Mouse (Mus musculus): Measurements from ENCODE around the gene Bcar3. TPM values are rescaled to one million over a fixed set of nuclear protein-coding genes. Genes with fewer than 3 reads are reported as not detected.

The Bcar3 gene
- polyA plus RNA-seq, 1 experiment from 2014 or later, result 4.4 TPM

DNA sequence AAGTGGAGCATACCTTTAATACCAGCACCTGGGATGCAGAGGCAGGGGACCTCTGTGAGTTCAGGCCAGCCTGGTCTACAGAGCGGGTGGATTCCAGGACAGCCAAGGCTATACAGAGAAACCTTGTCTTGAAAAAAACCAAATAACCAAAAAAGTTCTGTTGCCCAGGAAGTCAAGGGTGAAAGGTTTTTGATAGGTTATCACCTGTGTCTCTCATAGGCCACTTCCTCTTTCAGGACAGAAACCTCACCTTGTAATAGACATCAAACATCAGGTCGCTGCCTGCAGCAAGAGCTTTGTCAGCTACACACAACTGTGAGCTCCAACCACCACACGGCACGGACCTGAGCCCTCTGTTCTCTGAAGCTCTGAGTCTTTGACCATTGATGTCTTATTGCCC lies 10.6 kb downstream of the Bcar3 start:
- Histone ChIP-seq H3K4me3 (ENCODE audit: low read depth, low read length) (no peak overlapping the region), H3K36me3 (ENCODE audit: control insufficient read depth, insufficient read depth, low read length) (no peaks in the 10 kb centered on the region), H3K4me2 (ENCODE audit: low read depth, low read length) (no peak overlapping the region), H3K27me3 (ENCODE audit: control insufficient read depth, insufficient read depth, low read length) (no peaks in the 10 kb centered on the region), H3K27ac (ENCODE audit: low read depth, low read length) (no peak overlapping the region), H3K4me1 (ENCODE audit: control insufficient read depth, insufficient read depth, low read length) (0 out of 2 replicates have a peak, but pooled peaks cover 3% of the 10 kb centered on the region), H3K9me3 (ENCODE audit: control insufficient read depth, low read length) (no peaks in the 10 kb centered on the region), H3K9ac (replicated peaks; ENCODE audit: low read depth, low read length) (no peak overlapping the region)
- 94% methylated on average over 4 of the region's 4 CpGs for WGBS
- no peak for ATAC-seq (ENCODE audit: low read depth)

DNA sequence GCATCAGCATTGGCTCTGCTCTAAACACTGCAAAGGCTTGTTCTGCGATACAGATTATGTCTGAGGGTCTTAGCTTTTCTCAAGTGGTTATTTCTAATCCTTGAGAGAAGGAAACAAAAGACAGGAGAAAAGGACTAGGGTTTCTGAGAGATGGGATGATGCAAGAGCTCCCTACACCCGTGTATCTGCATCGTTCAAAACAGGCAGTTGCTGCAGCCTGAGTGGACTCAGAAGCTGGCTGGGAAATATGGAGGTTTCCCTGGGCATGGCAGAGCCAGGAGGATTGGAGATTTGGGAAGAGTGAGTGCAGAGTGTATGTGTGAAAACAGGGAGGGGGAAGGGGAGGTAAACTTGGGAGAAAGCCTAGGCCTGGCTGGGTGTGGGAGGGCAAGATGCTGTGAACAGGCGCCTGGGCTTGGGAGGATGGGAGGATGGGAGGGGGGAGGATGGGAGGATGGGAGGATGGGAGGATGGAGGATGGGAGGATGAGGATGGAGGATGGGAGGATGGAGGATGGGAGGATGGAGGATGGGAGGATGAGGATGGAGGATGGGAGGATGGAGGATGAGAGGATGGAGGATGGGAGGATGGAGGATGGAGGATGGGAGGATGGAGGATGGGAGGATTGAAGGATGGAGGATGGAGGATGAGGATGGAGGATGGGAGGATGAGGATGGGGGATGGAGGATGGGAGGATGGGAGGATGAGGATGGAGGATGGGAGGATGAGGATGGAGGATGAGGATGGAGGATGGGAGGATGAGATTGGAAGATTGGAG lies 14.1 kb downstream of the Bcar3 start:
- Histone ChIP-seq H3K4me3 (ENCODE audit: low read depth, low read length) (no peak overlapping the region), H3K36me3 (ENCODE audit: control insufficient read depth, insufficient read depth, low read length) (no peaks in the 10 kb centered on the region), H3K27ac (ENCODE audit: low read depth, low read length) (no peak overlapping the region), H3K9ac (replicated peaks; ENCODE audit: low read depth, low read length) (no peak overlapping the region), H3K27me3 (ENCODE audit: control insufficient read depth, insufficient read depth, low read length) (no peaks in the 10 kb centered on the region), H3K4me1 (ENCODE audit: control insufficient read depth, insufficient read depth, low read length) (no peaks in the 10 kb centered on the region), H3K9me3 (ENCODE audit: control insufficient read depth, low read length) (no peaks in the 10 kb centered on the region), H3K4me2 (ENCODE audit: low read depth, low read length) (no peak overlapping the region)
- WGBS, result 74% methylated on average over 4 of the region's 4 CpGs
- no peak for ATAC-seq (ENCODE audit: low read depth)

DNA sequence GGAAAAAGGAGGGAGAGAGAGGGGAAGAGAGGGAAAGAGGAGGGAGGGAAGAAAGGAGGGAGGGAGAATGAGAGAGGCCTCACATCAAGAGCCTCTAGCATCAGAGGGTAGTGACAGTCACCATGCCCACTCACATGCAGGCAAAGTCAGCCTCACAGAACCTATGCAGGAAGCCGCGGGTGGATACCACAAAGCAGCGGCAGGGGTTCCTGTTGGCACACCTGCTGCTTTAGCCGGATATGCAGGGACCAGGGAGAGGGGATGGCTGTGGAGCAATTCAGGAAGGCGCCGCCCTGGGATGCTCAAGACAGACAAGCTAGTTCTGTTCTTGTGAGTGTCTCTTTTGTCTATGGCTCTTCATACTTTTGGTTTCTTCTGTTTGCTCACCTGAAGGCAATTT lies 15.0 kb downstream of the Bcar3 start:
- H3K27me3 ChIP-seq (ENCODE audit: control insufficient read depth, insufficient read depth, low read length), result no peaks in the 10 kb centered on the region
- H3K4me1 ChIP-seq (ENCODE audit: control insufficient read depth, insufficient read depth, low read length), result no peaks in the 10 kb centered on the region
- no peak overlapping the region for H3K9ac ChIP-seq (replicated peaks; ENCODE audit: low read depth, low read length)
- no peaks in the 10 kb centered on the region for H3K9me3 ChIP-seq (ENCODE audit: control insufficient read depth, low read length)
- H3K4me3 ChIP-seq (ENCODE audit: low read depth, low read length), result no peak overlapping the region
- H3K27ac ChIP-seq (ENCODE audit: low read depth, low read length), result no peak overlapping the region
- 34% methylated on average over 6 of the region's 6 CpGs for WGBS
- no peak overlapping the region for H3K4me2 ChIP-seq (ENCODE audit: low read depth, low read length)
- H3K36me3 ChIP-seq (ENCODE audit: control insufficient read depth, insufficient read depth, low read length), result no peaks in the 10 kb centered on the region
- ATAC-seq (ENCODE audit: low read depth), result no peak

DNA sequence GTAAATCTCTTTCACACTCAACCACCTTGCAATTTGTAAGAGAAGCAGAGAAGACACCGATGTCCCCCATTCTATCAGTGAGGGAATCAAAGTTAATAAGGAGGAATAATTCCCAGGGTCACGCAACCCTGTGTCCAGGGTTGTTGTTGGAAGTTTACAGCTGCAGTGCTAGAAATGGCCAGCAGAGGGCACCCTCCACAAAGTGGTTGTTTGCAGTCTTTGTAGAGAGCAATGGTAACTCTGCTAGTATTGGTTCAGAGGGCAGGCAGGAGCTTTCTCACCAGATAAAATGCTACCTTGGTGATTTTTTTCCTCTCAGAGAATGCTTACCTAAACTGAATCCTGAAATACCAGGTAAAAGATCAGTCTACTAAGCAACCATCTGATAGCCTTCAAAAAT lies 18.1 kb downstream of the Bcar3 start:
- Histone ChIP-seq H3K4me3 (ENCODE audit: low read depth, low read length) (no peak overlapping the region), H3K36me3 (ENCODE audit: control insufficient read depth, insufficient read depth, low read length) (no peaks in the 10 kb centered on the region), H3K9me3 (ENCODE audit: control insufficient read depth, low read length) (no peaks in the 10 kb centered on the region), H3K9ac (replicated peaks; ENCODE audit: low read depth, low read length) (no peak overlapping the region), H3K4me2 (ENCODE audit: low read depth, low read length) (no peak overlapping the region), H3K27me3 (ENCODE audit: control insufficient read depth, insufficient read depth, low read length) (no peaks in the 10 kb centered on the region), H3K27ac (ENCODE audit: low read depth, low read length) (no peak overlapping the region), H3K4me1 (ENCODE audit: control insufficient read depth, insufficient read depth, low read length) (no peaks in the 10 kb centered on the region)
- WGBS, result 18% methylated on average over 2 of the region's 2 CpGs
- peak; percentile 58; the same call in 1 of the 2 replicates for ATAC-seq (ENCODE audit: low read depth)

DNA sequence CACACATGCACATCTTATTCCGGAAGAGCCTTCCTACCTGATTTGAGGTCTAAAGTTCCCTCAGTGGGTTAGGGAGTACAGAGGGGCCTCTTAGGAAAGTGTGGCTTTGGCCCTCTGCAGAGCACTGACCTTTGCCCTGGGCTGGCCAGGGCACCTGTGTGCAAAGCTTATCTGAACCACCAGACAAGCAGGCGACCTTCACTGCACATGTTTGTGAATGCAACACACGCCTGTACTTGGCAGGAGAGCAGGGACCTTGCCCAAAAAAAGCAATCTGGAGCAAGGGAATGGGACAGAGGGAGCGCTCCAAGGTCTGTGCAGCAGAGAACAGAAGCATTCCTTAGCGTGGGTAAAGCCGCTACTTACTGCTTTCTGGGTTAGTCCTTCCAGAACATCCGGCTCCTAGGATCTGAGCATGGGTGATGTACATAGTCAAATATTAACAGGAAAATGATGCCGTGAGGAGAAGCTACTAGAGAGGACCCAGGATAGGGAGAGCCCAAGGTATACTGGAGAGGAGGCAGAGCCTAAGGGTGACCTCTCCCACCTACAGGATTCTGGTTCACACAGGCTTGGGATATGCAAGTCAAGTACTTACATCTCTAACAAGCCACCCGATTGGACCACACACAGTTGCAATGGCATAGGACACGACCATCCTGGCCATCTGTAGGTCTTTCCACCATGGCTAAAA lies 19.1 kb downstream of the Bcar3 start:
- no peaks in the 10 kb centered on the region for H3K27me3 ChIP-seq (ENCODE audit: control insufficient read depth, insufficient read depth, low read length)
- H3K9ac ChIP-seq (replicated peaks; ENCODE audit: low read depth, low read length), result no peak overlapping the region
- H3K4me3 ChIP-seq (ENCODE audit: low read depth, low read length), result no peak overlapping the region
- 82% methylated on average over 10 of the region's 10 CpGs for WGBS
- H3K4me2 ChIP-seq (ENCODE audit: low read depth, low read length), result no peak overlapping the region
- no peak overlapping the region for H3K27ac ChIP-seq (ENCODE audit: low read depth, low read length)
- H3K36me3 ChIP-seq (ENCODE audit: control insufficient read depth, insufficient read depth, low read length), result no peaks in the 10 kb centered on the region
- H3K9me3 ChIP-seq (ENCODE audit: control insufficient read depth, low read length), result no peaks in the 10 kb centered on the region
- no peak for ATAC-seq (ENCODE audit: low read depth)
- no peaks in the 10 kb centered on the region for H3K4me1 ChIP-seq (ENCODE audit: control insufficient read depth, insufficient read depth, low read length)

DNA sequence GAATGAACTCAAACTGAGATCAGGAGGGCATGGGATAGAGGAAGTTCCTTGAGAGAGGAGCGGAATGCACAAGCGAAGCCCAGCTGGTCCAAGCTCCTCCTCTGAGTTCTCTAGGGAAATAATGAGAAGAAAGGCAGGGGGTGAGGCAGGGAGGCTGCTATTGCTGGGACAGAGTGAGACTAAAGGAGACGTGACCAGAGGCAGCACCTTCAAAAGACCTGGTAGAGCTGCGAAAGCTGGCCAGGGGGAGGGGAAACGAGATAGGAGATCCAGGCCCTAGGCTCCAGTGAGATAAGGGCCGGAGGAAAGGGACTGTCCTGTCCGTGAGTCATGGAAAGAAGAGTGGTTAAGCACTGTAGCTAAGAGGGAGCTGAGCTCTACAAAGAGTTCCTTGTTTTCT lies 20.0 kb downstream of the Bcar3 start:
- WGBS, result 69% methylated on average over 7 of the region's 7 CpGs
- Histone ChIP-seq H3K27ac (ENCODE audit: low read depth, low read length) (no peak overlapping the region), H3K27me3 (ENCODE audit: control insufficient read depth, insufficient read depth, low read length) (no peaks in the 10 kb centered on the region)

DNA sequence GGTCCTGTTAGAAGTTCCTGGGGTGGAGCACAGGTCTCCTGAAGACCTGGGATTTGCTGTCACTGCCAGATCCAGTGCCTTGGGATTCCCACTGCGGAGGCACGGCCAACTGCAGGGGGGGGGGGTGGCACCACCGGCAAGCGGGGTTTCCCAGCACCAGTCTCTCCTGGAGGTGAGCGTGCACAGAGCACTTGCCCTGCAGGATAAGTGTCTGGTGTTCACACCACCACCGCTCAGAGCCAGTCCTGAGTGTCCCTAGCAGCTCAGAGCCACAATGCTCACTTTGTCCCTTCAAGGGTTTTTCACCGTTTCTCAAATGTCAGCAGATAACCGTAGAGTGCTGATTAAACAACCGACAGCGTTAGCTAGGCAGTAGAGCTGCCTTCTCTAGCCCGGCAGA lies 22.7 kb downstream of the Bcar3 start:
- Histone ChIP-seq H3K4me1 (ENCODE audit: control insufficient read depth, insufficient read depth, low read length) (no peaks in the 10 kb centered on the region), H3K9me3 (ENCODE audit: control insufficient read depth, low read length) (no peaks in the 10 kb centered on the region), H3K36me3 (ENCODE audit: control insufficient read depth, insufficient read depth, low read length) (no peaks in the 10 kb centered on the region), H3K4me3 (ENCODE audit: low read depth, low read length) (no peak overlapping the region), H3K27ac (ENCODE audit: low read depth, low read length) (no peak overlapping the region), H3K9ac (replicated peaks; ENCODE audit: low read depth, low read length) (no peak overlapping the region), H3K27me3 (ENCODE audit: control insufficient read depth, insufficient read depth, low read length) (no peaks in the 10 kb centered on the region), H3K4me2 (ENCODE audit: low read depth, low read length) (no peak overlapping the region)
- 23% methylated on average over 11 of the region's 11 CpGs for WGBS
- ATAC-seq (ENCODE audit: low read depth), result 0 out of 2 replicates have a peak, but pooled peaks have one; percentile 39

More for the DNA sequence above, 20.0 kb downstream of the Bcar3 start:
- no peak for ATAC-seq (ENCODE audit: low read depth)
- Histone ChIP-seq H3K4me2 (ENCODE audit: low read depth, low read length) (no peak overlapping the region), H3K36me3 (ENCODE audit: control insufficient read depth, insufficient read depth, low read length) (no peaks in the 10 kb centered on the region), H3K4me3 (ENCODE audit: low read depth, low read length) (no peak overlapping the region), H3K9ac (replicated peaks; ENCODE audit: low read depth, low read length) (no peak overlapping the region), H3K9me3 (ENCODE audit: control insufficient read depth, low read length) (no peaks in the 10 kb centered on the region), H3K4me1 (ENCODE audit: control insufficient read depth, insufficient read depth, low read length) (no peaks in the 10 kb centered on the region)

DNA sequence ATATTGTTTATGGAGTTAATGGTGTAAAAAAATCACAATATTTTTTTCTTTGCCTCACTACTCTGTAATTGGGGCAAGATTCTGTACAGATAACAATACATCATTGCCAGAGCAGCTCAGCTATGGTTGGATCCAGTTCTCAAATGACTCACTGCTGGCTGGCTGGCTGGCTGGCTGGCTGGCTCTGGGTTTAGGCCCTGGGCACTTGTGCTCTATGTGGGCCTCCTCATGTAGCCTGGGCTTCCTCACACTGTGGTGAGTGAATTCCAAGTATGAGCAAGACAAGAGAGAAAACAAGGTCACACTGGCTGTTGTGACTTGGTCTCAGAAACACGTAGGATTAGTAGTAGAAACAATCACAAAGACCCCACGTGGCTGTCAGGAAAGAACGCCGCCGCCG lies 23.4 kb downstream of the Bcar3 start:
- H3K9me3 ChIP-seq (ENCODE audit: control insufficient read depth, low read length), result no peaks in the 10 kb centered on the region
- no peak overlapping the region for H3K9ac ChIP-seq (replicated peaks; ENCODE audit: low read depth, low read length)
- ATAC-seq (ENCODE audit: low read depth), result no peak
- no peak overlapping the region for H3K4me3 ChIP-seq (ENCODE audit: low read depth, low read length)
- H3K27me3 ChIP-seq (ENCODE audit: control insufficient read depth, insufficient read depth, low read length), result no peaks in the 10 kb centered on the region
- H3K36me3 ChIP-seq (ENCODE audit: control insufficient read depth, insufficient read depth, low read length), result no peaks in the 10 kb centered on the region
- H3K4me2 ChIP-seq (ENCODE audit: low read depth, low read length), result no peak overlapping the region
- no peaks in the 10 kb centered on the region for H3K4me1 ChIP-seq (ENCODE audit: control insufficient read depth, insufficient read depth, low read length)
- WGBS, result 86% methylated on average over 6 of the region's 6 CpGs
- H3K27ac ChIP-seq (ENCODE audit: low read depth, low read length), result no peak overlapping the region

DNA sequence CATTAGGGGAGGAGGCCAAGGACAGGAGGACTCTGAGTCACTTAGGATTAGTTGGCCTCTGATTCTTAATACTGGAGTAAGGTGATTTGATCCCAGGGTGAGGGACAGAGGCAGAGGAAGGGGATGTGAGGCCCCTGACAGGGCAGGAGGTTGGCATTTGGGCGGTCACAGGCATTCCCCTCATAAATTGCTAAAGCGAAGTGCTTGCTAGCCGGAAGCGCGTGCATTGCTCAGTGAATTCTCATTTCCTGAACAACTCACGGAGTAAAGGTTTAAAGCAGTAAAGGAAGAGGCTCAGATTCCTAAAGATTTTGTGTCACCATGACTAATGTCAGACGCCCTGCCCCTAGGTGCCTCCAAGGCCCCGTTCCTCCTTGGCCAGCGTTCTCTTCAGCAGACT lies 28.3 kb downstream of the Bcar3 start:
- 40% methylated on average over 9 of the region's 9 CpGs for WGBS
- H3K36me3 ChIP-seq (ENCODE audit: control insufficient read depth, insufficient read depth, low read length), result no peaks in the 10 kb centered on the region
- H3K4me1 ChIP-seq (ENCODE audit: control insufficient read depth, insufficient read depth, low read length), result no peaks in the 10 kb centered on the region
- no peak overlapping the region for H3K9ac ChIP-seq (replicated peaks; ENCODE audit: low read depth, low read length)
- no peak overlapping the region for H3K27ac ChIP-seq (ENCODE audit: low read depth, low read length)
- ATAC-seq (ENCODE audit: low read depth), result peak; percentile 28; the same call in 1 of the 2 replicates
- H3K27me3 ChIP-seq (ENCODE audit: control insufficient read depth, insufficient read depth, low read length), result no peaks in the 10 kb centered on the region
- H3K4me2 ChIP-seq (ENCODE audit: low read depth, low read length), result no peak overlapping the region
- H3K4me3 ChIP-seq (ENCODE audit: low read depth, low read length), result no peak overlapping the region
- no peaks in the 10 kb centered on the region for H3K9me3 ChIP-seq (ENCODE audit: control insufficient read depth, low read length)
